Mouse (Mus musculus): ENCODE results near the gene Nav2.

GRCm38 (mm10) chr7:49102223-49102622, 193.7 kb downstream of the Nav2 start:
- TF ChIP-seq GATA1 (IDR thresholded peaks at IDR 0.05; ENCODE audit: low read depth, low read length) (no peak), RAD21 (IDR thresholded peaks at IDR 0.05; ENCODE audit: low read depth, low read length) (no peak), ZNF384 (IDR thresholded peaks at IDR 0.05; ENCODE audit: low read depth, low read length) (no peak)

Measured in MEL (cell line).